Mouse (Mus musculus) layer of hippocampus, postnatal 14 days (tissue): ENCODE data around the gene Prx. TPM values are rescaled to one million over a fixed set of nuclear protein-coding genes. Genes with fewer than 3 reads are reported as not detected.
A peak's percentile ranks its signal among the peaks of the same experiment; 100 is the strongest.

Experiments used
- DNase-seq, 2 experiments: peaks; one replicate each; pipeline ENCODE4 v3.0.0; 2021 to 2022; ENCODE audit warnings: low spot score in 2 of 2, mixed read lengths in 1 of 2
- total RNA-seq, 2 experiments: library from RNA; stranded (reverse); gene quantifications; 2 replicates each; pipeline ENCODE4 v1.2.3; 2021

Gene Prx
- total RNA-seq, 2 experiments from 2014 or later = 0.65 to 0.98 TPM

DNA sequence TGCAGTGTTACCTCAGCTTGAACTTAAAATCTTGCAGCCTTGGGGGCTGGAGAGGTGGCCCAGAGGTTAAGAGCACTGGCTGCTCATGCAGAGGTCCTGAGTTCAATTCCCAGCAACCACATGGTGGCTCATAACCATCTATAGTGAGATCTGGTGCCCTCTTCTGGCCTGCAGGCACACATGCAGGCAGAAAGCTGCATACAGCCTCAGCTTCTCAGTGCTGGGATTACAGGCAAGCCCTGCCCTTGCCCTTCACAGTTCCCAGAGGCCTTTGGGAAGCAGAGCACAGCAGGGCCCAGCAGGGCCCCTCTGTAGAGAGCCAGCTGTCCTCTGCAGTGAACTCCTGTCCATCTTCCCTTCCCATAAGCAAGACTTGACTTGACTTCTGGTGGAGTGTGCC is 21.0 kb downstream of the Prx start:
- no peak for DNase-seq

DNA sequence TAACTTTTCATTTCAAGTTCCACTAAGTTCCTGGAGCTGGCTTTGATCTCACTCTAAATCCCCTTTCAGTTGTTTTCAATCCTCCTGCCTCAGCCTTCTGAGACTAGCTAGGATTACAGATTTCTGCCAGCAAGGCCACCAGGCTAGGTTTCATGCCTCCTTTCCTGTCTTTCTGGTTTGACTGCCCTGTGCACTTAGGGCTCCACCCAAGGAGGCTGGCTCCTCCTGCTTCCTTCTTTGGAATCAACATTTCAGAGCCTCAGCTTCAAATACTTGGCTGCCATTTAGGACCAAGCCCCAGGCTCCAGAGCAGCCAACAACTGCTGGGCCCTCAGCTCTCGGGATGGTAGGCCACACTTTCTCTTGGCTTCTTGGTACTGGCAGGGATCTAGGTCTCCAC is 21.5 kb downstream of the Prx start:
- no peak for DNase-seq

GRCm38 (mm10) chr7:27522967-27523366 is 23.8 kb downstream of the Prx start, which contains the start of gene Hipk4:
TSS of gene Hipk4 (plus strand) at chr7:27523267.
- DNase-seq = no peak

DNA sequence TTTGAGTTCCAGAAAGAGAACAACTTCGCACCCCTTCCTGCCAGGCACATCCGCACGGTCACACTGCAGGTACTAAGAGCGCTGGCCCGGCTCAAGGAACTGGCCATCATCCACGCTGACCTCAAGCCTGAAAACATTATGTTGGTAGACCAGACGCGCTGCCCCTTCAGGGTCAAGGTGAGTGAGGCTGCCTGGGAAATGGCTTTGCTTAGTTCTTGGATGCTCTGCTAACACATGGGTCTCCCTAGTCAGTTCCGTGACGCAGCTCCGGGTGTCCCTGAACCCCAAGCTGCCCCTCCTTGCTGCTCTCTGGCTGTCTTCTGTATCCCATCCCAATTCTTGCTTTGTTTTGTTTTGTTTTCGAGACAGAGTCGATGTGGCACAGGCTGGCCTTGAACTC is 24.7 kb downstream of the Prx start:
- no peak for DNase-seq

- DNase-seq = peak; percentile 65 to 81
Observed at GRCm38 (mm10) chr7:27526039-27526827, 27.1 kb downstream of the Prx start.

GRCm38 (mm10) chr7:27529070-27529469 is 29.9 kb downstream of the Prx start:
- DNase-seq = no peak

DNA sequence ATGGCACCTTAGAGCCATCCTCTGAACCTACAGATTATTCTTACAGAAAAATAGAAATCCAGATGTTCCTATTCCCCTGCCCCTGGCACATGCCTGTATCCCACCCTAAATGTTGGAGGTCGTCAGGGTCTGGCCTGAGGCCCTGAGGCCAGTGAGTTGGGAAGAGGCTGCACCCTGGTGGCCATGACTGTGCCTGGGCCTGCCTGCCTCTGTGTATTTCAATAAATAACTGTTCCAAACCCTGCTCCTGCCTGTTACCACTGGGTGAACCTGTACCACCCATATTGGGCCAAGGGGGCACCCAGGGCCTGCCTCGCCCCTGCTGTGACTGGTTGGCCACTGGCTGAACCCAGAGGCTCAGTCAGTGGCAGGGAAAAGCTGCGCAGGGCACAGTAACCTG is 31.8 kb downstream of the Prx start:
- DNase-seq = no peak

DNA sequence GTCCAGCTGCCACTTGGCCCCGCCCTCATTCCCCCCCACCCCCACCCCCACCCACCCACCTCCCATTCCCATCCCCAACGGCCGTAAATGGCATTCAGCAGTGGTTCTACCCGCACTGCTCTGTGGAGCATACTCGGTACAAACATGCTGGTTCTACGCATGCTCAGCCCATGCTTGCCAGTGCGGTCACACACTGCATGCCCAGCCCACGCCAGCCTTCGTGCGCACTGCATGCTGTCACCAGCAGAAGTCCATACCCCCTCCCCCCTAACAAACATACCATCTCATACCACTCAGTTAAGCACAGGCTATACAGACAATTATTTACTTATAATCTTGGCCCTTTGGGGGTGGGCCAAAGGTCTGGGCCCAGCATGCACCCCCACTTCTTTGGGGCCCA is 32.6 kb downstream of the Prx start:
- DNase-seq = no peak

DNA sequence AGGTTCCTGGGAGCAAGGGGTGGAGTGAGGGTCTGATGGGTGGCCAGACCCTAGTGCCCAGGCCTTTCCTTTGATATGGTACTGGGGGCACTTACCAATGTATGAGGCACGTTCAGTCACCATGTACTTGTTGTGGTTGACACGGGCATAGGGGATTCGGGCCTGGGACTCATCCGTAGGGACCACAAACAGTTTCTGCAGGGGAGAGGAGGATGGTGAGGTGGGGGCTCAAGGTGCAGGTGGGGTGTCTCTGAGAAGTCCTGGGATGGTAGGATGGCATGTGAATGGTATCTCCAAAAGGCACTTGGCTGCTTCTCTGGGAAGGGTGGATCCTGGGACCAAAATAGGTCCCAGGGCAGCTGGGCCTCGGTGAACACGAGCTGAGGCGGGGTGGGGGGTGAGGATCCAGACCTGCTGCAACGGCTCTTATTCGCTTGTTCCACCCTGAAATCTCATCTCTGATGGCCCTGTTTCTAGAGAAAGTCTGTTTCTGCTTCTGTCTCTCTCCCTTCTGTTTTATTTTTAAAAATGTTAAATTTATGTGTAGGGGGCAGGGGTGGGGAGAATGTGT is 33.4 kb downstream of the Prx start:
- DNase-seq = no peak

DNA sequence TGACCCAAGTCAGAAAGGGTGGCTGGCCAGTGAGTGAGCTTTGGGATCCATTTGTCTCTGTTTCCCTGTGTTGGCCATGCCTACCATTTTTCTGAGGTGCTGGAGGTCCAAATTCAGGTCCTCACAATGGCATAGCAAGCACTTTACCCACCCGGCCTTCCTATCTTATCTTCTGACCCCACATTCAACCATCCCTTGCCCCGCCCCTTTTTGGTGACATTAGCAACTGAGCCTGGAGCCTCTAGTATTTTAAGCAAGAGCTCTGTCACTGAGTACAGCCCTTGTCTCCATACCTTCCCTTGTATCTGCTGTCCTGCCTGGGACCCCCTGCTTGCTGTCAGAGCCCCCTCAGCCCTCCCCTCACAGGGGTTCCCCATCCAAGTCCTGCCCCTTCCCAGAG is 36.3 kb downstream of the Prx start:
- DNase-seq = no peak

DNA sequence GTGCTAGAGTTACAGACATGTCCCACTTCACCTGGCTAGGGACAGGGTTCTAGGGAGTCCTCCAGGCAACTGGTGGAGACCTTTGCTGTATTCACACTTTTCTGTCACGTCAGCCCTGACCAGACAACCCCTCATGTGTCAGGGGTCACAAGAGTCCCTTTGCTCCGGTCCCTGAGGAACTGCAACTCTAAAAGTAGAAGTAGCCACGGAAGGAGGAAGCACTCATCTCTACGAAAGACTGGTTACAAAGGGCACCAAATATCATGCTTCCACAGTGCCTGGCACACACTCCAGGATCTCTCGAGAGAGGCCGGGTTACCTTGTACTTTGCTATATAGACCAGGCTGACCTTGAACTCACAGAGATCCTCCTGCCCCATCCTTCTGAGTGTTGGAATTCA is 37.5 kb downstream of the Prx start:
- DNase-seq = no peak

GRCm38 (mm10) chr7:27537998-27538397 is 38.9 kb downstream of the Prx start:
- DNase-seq = no peak

GRCm38 (mm10) chr7:27538797-27539196 is 39.7 kb downstream of the Prx start:
- no peak for DNase-seq

DNA sequence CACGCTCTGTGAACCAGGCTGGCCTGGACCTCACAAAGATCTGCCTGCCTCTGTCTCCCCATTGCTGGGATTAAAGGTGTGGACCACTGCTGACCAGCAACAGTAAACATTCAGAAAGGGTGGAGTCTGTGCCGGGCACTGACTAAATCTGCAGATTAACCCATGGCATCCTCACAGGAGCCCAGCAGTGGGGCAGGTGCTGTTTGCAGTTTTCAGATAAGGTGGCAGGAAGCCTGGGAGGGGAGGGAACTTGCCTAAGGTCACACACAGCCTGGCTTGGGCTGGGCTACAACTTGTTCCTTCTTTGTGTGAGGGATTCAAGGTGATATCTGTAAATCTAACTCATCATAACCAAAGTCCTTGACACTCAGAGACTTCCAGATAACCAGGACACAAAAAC is 41.4 kb downstream of the Prx start:
- DNase-seq = no peak

- no peak for DNase-seq
Observed at GRCm38 (mm10) chr7:27540935-27541334, 41.8 kb downstream of the Prx start.

- DNase-seq = peak; percentile 73 to 87
Observed at GRCm38 (mm10) chr7:27541431-27541830, 42.3 kb downstream of the Prx start.

- DNase-seq = no peak
Observed at GRCm38 (mm10) chr7:27541922-27542321, 42.8 kb downstream of the Prx start.

- DNase-seq = peak; percentile 84 to 94
Observed at GRCm38 (mm10) chr7:27542392-27543033, 43.4 kb downstream of the Prx start.

DNA sequence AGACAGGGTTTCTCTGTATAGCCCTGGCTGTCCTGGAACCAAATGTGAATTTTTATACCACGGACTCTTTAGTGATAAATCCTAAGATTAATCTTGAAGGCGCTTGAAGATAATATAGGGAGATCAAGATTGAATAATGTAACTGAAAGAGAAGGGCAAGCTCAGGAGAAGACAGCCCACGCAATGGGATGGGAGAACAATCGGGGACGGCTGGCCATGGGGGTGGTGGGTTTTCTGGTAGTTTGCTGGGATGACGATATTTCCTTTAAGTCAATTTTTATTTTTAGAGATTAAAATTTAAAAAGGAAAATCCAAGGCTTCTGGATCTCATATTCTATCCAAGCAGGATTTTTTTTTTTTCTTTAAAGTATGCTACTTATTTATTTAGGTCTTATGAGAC is 43.9 kb downstream of the Prx start:
- DNase-seq = no peak

GRCm38 (mm10) chr7:27543851-27544250 is 44.7 kb downstream of the Prx start:
- DNase-seq = no peak

- DNase-seq = no peak
Observed at GRCm38 (mm10) chr7:27544675-27545370, 45.7 kb downstream of the Prx start.

DNA sequence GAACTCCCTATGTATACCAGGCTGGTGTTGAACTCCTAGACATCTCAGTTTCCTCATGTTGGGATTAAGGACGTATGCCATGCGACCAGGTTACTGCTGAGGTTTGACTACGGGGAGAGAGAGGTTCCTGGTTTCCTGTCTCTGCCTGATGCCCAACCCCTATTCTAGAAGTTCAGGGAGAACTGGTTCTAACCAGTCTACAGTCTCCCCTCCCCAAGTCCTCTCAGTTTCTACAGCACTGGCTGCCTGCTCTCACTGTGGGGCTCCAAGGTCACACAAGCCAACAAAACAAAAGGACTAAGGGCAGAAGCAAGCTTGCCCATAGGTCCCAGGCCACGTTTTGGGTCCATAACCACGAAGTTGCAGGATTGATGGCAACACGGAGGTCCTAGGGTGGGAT is 50.5 kb downstream of the Prx start:
- no peak for DNase-seq
